Mouse (Mus musculus) midbrain, postnatal 0 days (tissue): Measurements from ENCODE around the gene Nkiras2. TPM values are rescaled to one million over a fixed set of nuclear protein-coding genes. Genes with fewer than 3 reads are reported as not detected.
A peak's percentile ranks its signal among the peaks of the same experiment; 100 is the strongest.
"Not testable (repeated sequence)": the region's sequence is repeated elsewhere in the genome, so short reads cannot be mapped to it uniquely, and the experiment has no call there.

Source experiments
- ATAC-seq: fragments of 200-750 bp; cut with Nextera tagmentation; 2 replicates; pipeline ENCODE4 v1.8.0; 2017; ENCODE audit warnings: moderate number of reproducible peaks, mild to moderate bottlenecking, moderate TSS enrichment, moderate library complexity; ENCODE audit not compliant: low FRiP score
- DNase-seq: peaks from one replicate; pipeline ENCODE4 v3.0.0-alpha.2; 2015; ENCODE audit warnings: low spot score
- H3K27ac ChIP-seq: fragments of 300-500 bp; sonication (generic); 2 replicates; pipeline ENCODE4 v1.5.1; 2014; ENCODE audit warnings: low read depth, mild to moderate bottlenecking, low read length, mixed read lengths
- H3K27me3 ChIP-seq: fragments of 300-500 bp; sonication (generic); 2 replicates; pipeline ENCODE4 v1.6.1; 2014; ENCODE audit warnings: low read length, control low read depth, mixed read lengths; ENCODE audit not compliant: insufficient read depth
- H3K36me3 ChIP-seq: fragments of 300-500 bp; sonication (generic); 2 replicates; pipeline ENCODE4 v1.6.1; 2014; ENCODE audit warnings: low read length, control low read depth, mixed read lengths; ENCODE audit not compliant: insufficient read depth
- H3K4me1 ChIP-seq: fragments of 300-500 bp; sonication (generic); 2 replicates; pipeline ENCODE4 v1.6.1; 2014; ENCODE audit warnings: mild to moderate bottlenecking, control low read depth, antibody characterized with exemption, low read length, mixed read lengths; ENCODE audit not compliant: insufficient read depth
- H3K4me2 ChIP-seq: fragments of 300-500 bp; sonication (generic); 2 replicates; pipeline ENCODE4 v1.6.1; 2014; ENCODE audit warnings: low read depth, mild to moderate bottlenecking, low read length, mixed read lengths; ENCODE audit not compliant: poor library complexity, severe bottlenecking
- H3K4me3 ChIP-seq: fragments of 300-500 bp; sonication (generic); 2 replicates; pipeline ENCODE4 v1.5.1; 2014; ENCODE audit warnings: low read depth, mild to moderate bottlenecking, low read length, moderate library complexity
- H3K9ac ChIP-seq: fragments of 300-500 bp; sonication (generic); replicated peaks from 2 replicates; pipeline ENCODE4 v1.6.1; 2014; ENCODE audit warnings: mild to moderate bottlenecking, low read length, moderate library complexity, mixed read lengths; ENCODE audit not compliant: poor library complexity, severe bottlenecking
- H3K9me3 ChIP-seq: fragments of 300-500 bp; sonication (generic); 2 replicates; pipeline ENCODE4 v1.6.1; 2016; ENCODE audit warnings: low read length, control low read depth
- CTCF ChIP-seq: IDR thresholded peaks from 2 replicates; pipeline ENCODE4 v1.5.1; 2016; ENCODE audit warnings: antibody characterized with exemption, mild to moderate bottlenecking
- WGBS: fragments of 180-500 bp; shearing (Covaris S2); extraction: QIAGEN DNeasy Blood & Tissue Kit; methylation state at CpG from one replicate; pipeline ENCODE4 v1.1.7; 2014; 5-methylcytosine and 5-hydroxymethylcytosine counted together
- polyA plus RNA-seq: library from polyadenylated mRNA; unstranded; fragments of >200 nt; fragmentation: Nextera tagmentation; extraction: Ambion mirVana; gene quantifications from 2 replicates; pipeline ENCODE4 v1.2.1, GENCODE M21; 2015
- total RNA-seq: library from RNA; depleted of rRNA; stranded (reverse); fragments of >200 nt; gene quantifications from 2 replicates; pipeline ENCODE4 v1.2.3, GENCODE M21; 2014

Gene Nkiras2
- total and polyA plus RNA-seq, 2 experiments from 2014 or later = 80.9 to 125 TPM

GRCm38 (mm10) chr11:100643612-100644575, 24.9 kb downstream of the Nkiras2 start:
- DNase-seq (no peak), ATAC-seq (no peak)
- Histone ChIP-seq H3K9ac (no peak overlapping the region), H3K4me3 (no peak overlapping the region), H3K27me3 (no peaks in the 10 kb centered on the region), H3K4me2 (no peak overlapping the region), H3K4me1 (no peaks in the 10 kb centered on the region; the same call in 1 of the 2 replicates), H3K27ac (no peak overlapping the region), H3K36me3 (no peaks in the 10 kb centered on the region), H3K9me3 (no peaks in the 10 kb centered on the region)
- 58% methylated on average over 15 of the region's 15 CpGs for WGBS
- TF ChIP-seq CTCF = no peak

GRCm38 (mm10) chr11:100646265-100646664, 27.2 kb downstream of the Nkiras2 start:
- Histone ChIP-seq H3K4me3 (no peak overlapping the region), H3K4me1 (no peaks in the 10 kb centered on the region), H3K27ac (no peak overlapping the region), H3K9ac (no peak overlapping the region), H3K27me3 (peaks cover 5% of the 10 kb centered on the region), H3K4me2 (no peak overlapping the region), H3K36me3 (no peaks in the 10 kb centered on the region), H3K9me3 (no peaks in the 10 kb centered on the region)
- DNase-seq = peak; percentile 57
- WGBS = 7% methylated on average over 1 of the region's 1 CpGs
- TF ChIP-seq CTCF = peak; percentile 63
- ATAC-seq = no peak

GRCm38 (mm10) chr11:100648405-100648804, 29.4 kb downstream of the Nkiras2 start:
- Histone ChIP-seq H3K4me2 (no peak overlapping the region), H3K4me3 (no peak overlapping the region), H3K4me1 (no peaks in the 10 kb centered on the region), H3K9me3 (no peaks in the 10 kb centered on the region), H3K36me3 (no peaks in the 10 kb centered on the region), H3K9ac (no peak overlapping the region), H3K27ac (no peak overlapping the region), H3K27me3 (peaks cover 5% of the 10 kb centered on the region)
- ATAC-seq = no peak
- TF ChIP-seq CTCF = no peak
- 87% methylated on average over 8 of the region's 8 CpGs for WGBS
- no peak for DNase-seq

- Histone ChIP-seq H3K4me1 (no peaks in the 10 kb centered on the region), H3K4me2 (no peak overlapping the region), H3K27me3 (peaks cover 5% of the 10 kb centered on the region), H3K4me3 (no peak overlapping the region), H3K36me3 (no peaks in the 10 kb centered on the region), H3K9me3 (no peaks in the 10 kb centered on the region), H3K27ac (no peak overlapping the region), H3K9ac (no peak overlapping the region)
- ATAC-seq (no peak), DNase-seq (no peak)
- 14% methylated on average over 8 of the region's 8 CpGs for WGBS
- TF ChIP-seq CTCF = no peak
These were observed 32.2 kb downstream of the Nkiras2 start for GRCm38 (mm10) chr11:100651205-100651604.

GRCm38 (mm10) chr11:100651748-100652147, 32.7 kb downstream of the Nkiras2 start:
- DNase-seq (no peak), ATAC-seq (no peak)
- 7% methylated on average over 3 of the region's 3 CpGs for WGBS
- Histone ChIP-seq H3K4me2 (no peak overlapping the region), H3K4me1 (no peaks in the 10 kb centered on the region), H3K36me3 (no peaks in the 10 kb centered on the region), H3K9me3 (no peaks in the 10 kb centered on the region), H3K4me3 (no peak overlapping the region), H3K27me3 (peaks cover 5% of the 10 kb centered on the region), H3K27ac (no peak overlapping the region), H3K9ac (no peak overlapping the region)
- no peak for TF ChIP-seq CTCF

- H3K4me1 ChIP-seq, DNase-seq, H3K27ac ChIP-seq, ATAC-seq, H3K4me2 ChIP-seq, H3K4me3 ChIP-seq, H3K9ac ChIP-seq, H3K27me3 ChIP-seq, H3K36me3 ChIP-seq, H3K9me3 ChIP-seq: not testable (repeated sequence)
- TF ChIP-seq CTCF = peak; percentile 42
- 52% methylated on average over 2 of the region's 3 CpGs for WGBS
These were observed 36.5 kb downstream of the Nkiras2 start for GRCm38 (mm10) chr11:100655589-100655988.
